Mouse (Mus musculus) ES-Bruce4 (cell line): Measurements from ENCODE around the gene Nmnat2.

Experiments used
- CTCF ChIP-seq: IDR thresholded peaks from one replicate; pipeline ENCODE4 v1.8.1; 2011; ENCODE audit warnings: low read depth, low read length
- EP300 ChIP-seq: IDR thresholded peaks from 2 replicates; pipeline ENCODE4 v1.6.1; 2011; ENCODE audit warnings: low read depth, low read length; ENCODE audit not compliant: insufficient read depth
- POLR2A ChIP-seq: IDR thresholded peaks from one replicate; pipeline ENCODE4 v1.8.1; 2011; ENCODE audit warnings: low read length; ENCODE audit not compliant: insufficient read depth

GRCm38 (mm10) chr1:152972957-152973356 lies 18.2 kb downstream of the Nmnat2 start:
- TF ChIP-seq CTCF, result no peak
- TF ChIP-seq POLR2A, result no peak
- no peak for TF ChIP-seq EP300
